Mouse (Mus musculus): ENCODE data around the gene Timeless. TPM values are rescaled to one million over a fixed set of nuclear protein-coding genes. Genes with fewer than 3 reads are reported as not detected.

The Timeless gene
- polyA plus RNA-seq, 1 experiment from 2014 or later, result 135 TPM

DNA sequence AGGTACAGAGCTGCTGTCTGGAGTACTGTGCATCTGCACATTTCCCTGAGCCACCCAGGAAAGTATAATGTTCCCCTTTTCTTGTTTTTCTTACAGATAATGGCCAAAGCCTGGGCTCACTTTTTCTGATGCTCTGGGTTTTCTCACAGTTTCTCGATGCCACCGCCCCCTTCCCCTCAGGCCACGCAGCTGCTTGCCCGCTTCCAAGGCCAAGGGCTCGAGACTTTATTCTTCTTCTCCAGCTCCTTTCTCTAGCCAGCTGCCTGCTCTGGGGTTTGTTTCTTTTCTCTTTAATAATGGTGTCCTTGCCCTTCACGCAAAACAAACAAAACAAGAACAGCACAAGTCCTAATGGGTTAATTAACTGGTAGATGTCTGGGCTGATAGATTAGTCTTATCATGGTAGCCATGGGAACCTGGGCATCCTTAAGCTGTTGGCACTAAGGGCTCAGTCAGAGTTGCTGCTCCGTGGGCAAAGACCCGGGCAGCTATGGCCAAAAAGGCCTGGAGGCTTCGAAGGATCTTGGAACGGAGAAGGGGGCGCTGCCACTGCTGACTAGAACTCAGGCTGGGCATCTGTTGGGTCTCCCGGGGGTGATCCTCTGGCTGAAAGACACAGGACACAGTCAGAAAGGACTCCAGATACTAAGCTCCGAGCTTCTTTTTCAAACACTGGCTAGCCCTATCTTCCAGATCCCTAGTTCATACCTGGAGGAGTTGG, 64.7 kb downstream of the Timeless start:
- no peaks in the 10 kb centered on the region for H3K4me1 ChIP-seq

DNA sequence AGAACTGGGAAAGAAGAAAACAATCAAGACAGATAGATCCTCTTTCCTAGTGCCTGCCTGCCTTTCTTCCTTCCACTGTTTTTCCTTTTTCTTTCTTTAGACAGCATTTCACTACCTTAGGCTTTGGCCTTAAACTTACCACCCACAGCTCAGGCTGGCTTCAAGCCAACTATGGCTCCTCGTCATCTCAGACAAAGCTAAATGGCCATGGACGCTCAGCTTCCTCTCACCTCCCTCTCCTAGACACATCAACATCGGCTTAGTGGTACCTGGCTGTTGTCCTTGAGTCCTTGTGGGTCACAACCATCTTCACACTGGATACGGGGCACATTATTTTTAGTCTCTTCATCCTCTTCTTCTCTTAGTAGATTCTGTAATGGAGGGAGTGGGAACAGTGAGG, 65.4 kb downstream of the Timeless start:
- no peak overlapping the region for H3K4me3 ChIP-seq
- no peaks in the 10 kb centered on the region for H3K9me3 ChIP-seq (replicated peaks)
- no peaks in the 10 kb centered on the region for H3K27me3 ChIP-seq (ENCODE audit: low read depth, poor library complexity, severe bottlenecking)
- no peak for DNase-seq (ENCODE audit: low spot score)
- peaks cover 4% of the 10 kb centered on the region for H3K36me3 ChIP-seq
- H3K27ac ChIP-seq, result no peak overlapping the region
- H3K4me1 ChIP-seq, result peaks cover 2% of the 10 kb centered on the region
- 87% methylated on average over 4 of the region's 4 CpGs for WGBS

More for the DNA sequence above, 64.7 kb downstream of the Timeless start:
- Histone ChIP-seq H3K9me3 (replicated peaks) (no peaks in the 10 kb centered on the region), H3K27ac (no peak overlapping the region), H3K27me3 (ENCODE audit: low read depth, poor library complexity, severe bottlenecking) (no peaks in the 10 kb centered on the region), H3K4me3 (no peak overlapping the region), H3K36me3 (peaks cover 10% of the 10 kb centered on the region)
- 82% methylated on average over 13 of the region's 13 CpGs for WGBS
- DNase-seq (ENCODE audit: low spot score), result no peak

DNA sequence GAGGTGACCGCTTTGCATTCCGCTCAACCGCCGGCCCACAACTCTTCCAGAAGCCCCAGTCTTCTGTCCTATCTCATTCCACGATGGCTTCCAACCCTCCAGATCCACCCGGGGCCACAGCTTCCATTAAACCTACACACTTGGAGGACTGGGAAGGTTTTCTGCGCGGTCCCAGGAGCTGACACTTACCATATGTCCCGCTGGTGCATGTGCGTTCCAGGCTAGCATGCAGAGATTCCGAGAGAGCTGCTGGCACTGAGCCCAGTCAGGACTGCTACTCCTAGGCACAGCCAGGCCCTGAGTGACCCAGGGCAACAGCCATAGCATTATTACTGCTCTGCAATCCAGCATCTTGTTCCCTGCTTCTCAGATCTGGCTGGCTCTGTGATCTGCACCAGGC, 65.8 kb downstream of the Timeless start:
- no peak overlapping the region for H3K27ac ChIP-seq
- 0 out of 2 replicates have a peak, but pooled peaks cover under 1% of the 10 kb centered on the region for H3K36me3 ChIP-seq

DNA sequence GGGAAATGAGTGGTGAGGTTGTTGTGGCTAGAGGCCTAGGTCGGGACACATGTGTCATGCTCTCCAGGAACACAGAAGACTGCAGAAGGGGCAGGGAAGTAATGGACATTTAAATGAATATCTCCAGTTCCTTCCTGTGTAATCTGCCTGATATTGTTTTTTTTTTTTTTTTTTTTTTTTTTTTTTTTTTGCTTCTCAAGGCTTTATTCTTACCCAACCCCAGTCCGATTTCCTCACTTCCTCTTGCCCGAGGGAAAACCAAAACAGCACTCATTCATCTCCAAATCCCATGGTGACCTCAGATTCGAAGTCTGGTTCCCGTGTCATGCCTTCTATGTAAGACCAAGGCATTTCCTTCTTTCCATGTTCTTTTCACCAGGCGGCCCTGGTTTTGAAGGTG, 66.4 kb downstream of the Timeless start:
- no peaks in the 10 kb centered on the region for H3K9me3 ChIP-seq (replicated peaks)
- no peaks in the 10 kb centered on the region for H3K36me3 ChIP-seq
- no peak overlapping the region for H3K27ac ChIP-seq
- no peak overlapping the region for H3K4me3 ChIP-seq
- 86% methylated on average over 6 of the region's 6 CpGs for WGBS
- peaks cover 6% of the 10 kb centered on the region for H3K4me1 ChIP-seq
- no peak for DNase-seq (ENCODE audit: low spot score)
- no peaks in the 10 kb centered on the region for H3K27me3 ChIP-seq (ENCODE audit: low read depth, poor library complexity, severe bottlenecking)

More for the DNA sequence above, 65.8 kb downstream of the Timeless start:
- no peaks in the 10 kb centered on the region for H3K27me3 ChIP-seq (ENCODE audit: low read depth, poor library complexity, severe bottlenecking)
- peaks cover 6% of the 10 kb centered on the region for H3K4me1 ChIP-seq
- no peak for DNase-seq (ENCODE audit: low spot score)
- WGBS, result 85% methylated on average over 11 of the region's 11 CpGs
- no peaks in the 10 kb centered on the region for H3K9me3 ChIP-seq (replicated peaks)
- no peak overlapping the region for H3K4me3 ChIP-seq

DNA sequence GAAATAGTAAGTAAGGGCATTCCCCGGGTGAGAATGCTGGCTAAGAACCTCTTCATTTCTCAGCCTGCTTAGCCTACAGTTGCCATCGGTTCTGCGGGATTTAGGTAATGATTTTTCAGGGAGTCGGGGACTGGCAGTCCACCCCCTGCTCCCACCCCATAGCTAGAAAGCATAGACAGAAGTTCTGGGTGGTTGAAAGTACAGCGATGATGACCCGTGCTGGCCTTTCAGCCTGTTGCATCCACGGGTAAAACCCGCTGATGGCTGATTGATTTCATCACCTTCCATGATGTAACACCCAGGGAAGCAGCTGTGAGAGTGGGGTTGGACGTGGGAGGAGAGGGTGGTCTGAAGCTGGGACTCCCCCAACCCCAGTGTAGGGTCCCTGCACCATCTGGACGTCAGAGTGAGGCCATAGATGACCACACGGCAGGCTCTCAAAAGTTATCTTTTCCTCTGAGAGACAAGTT, 66.9 kb downstream of the Timeless start, which contains the start of gene Il23a:
Il23a (minus strand) TSS at position 51 of the 470 bp plus-strand sequence.
- 85% methylated on average over 11 of the region's 11 CpGs for WGBS
- no peaks in the 10 kb centered on the region for H3K36me3 ChIP-seq
- H3K4me1 ChIP-seq, result peaks cover 8% of the 10 kb centered on the region
- no peak within 1 kb of the TSS for H3K27ac ChIP-seq
- no peaks in the 10 kb centered on the region for H3K27me3 ChIP-seq (ENCODE audit: low read depth, poor library complexity, severe bottlenecking)
- H3K9me3 ChIP-seq (replicated peaks), result no peaks in the 10 kb centered on the region
- no peak for DNase-seq (ENCODE audit: low spot score)
- H3K4me3 ChIP-seq, result no peak within 1 kb of the TSS

DNA sequence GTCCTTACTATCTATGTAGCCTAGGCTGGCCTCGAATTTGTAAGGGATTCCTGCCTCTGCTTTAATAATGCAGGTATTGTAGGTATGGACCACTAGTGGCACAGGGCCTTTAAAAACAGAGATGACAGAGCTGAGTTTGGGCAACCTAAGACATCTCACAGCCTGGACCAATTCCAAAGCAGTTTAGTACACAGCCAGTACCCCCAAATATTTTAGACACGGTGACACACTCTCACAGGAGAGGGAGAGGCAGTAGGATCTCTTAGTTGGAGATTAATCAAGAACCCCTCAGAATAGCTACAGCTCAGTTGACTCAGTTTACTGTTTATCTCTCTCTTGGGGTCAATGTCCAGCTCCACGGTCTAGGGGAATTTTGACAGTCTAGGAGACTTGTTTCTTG, 70.5 kb downstream of the Timeless start:
- no peaks in the 10 kb centered on the region for H3K9me3 ChIP-seq (replicated peaks)
- H3K4me3 ChIP-seq, result peak overlapping the region; percentile 66
- H3K27ac ChIP-seq, result peak overlapping the region; percentile 94
- no peaks in the 10 kb centered on the region for H3K27me3 ChIP-seq (ENCODE audit: low read depth, poor library complexity, severe bottlenecking)
- H3K36me3 ChIP-seq, result peaks cover 10% of the 10 kb centered on the region
- no peak for DNase-seq (ENCODE audit: low spot score)
- 47% methylated on average over 3 of the region's 3 CpGs for WGBS
- peaks cover 17% of the 10 kb centered on the region for H3K4me1 ChIP-seq

Other genes with a start within 250 kb of the Timeless start
- not detected in 2 replicates for gene Hsd17b6, start 224.5 kb upstream of the Timeless start, polyA plus RNA-seq (2016; fragmentation: Nextera tagmentation; extraction: Ambion mirVana)
- 99.0 and 109 TPM in 2 replicates for gene Prim1, start 216.9 kb upstream of the Timeless start, polyA plus RNA-seq (2016; fragmentation: Nextera tagmentation; extraction: Ambion mirVana)
- 898 and 1,037 TPM in 2 replicates for gene Naca, start 196.5 kb upstream of the Timeless start, polyA plus RNA-seq (2016; fragmentation: Nextera tagmentation; extraction: Ambion mirVana)
- gene Ptges3, start 173.1 kb upstream of the Timeless start, polyA plus RNA-seq (2016; fragmentation: Nextera tagmentation; extraction: Ambion mirVana), result 668 and 708 TPM in 2 replicates
- gene Atp5b, start 148.8 kb upstream of the Timeless start, polyA plus RNA-seq (2016; fragmentation: Nextera tagmentation; extraction: Ambion mirVana), result 2,336 and 2,543 TPM in 2 replicates
- 12.3 and 14.4 TPM in 2 replicates for gene Baz2a, start 140.5 kb upstream of the Timeless start, polyA plus RNA-seq (2016; fragmentation: Nextera tagmentation; extraction: Ambion mirVana)
- gene Rbms2, start 51.8 kb upstream of the Timeless start, polyA plus RNA-seq (2016; fragmentation: Nextera tagmentation; extraction: Ambion mirVana), result 26.4 and 32.5 TPM in 2 replicates
- gene Gls2, start 37.6 kb upstream of the Timeless start, polyA plus RNA-seq (2016; fragmentation: Nextera tagmentation; extraction: Ambion mirVana), result 1.7 and 1.9 TPM in 2 replicates
- 33.3 and 34.4 TPM in 2 replicates for gene Spryd4, start 20.3 kb upstream of the Timeless start, polyA plus RNA-seq (2016; fragmentation: Nextera tagmentation; extraction: Ambion mirVana)
- gene Mip, start 6.2 kb upstream of the Timeless start, polyA plus RNA-seq (2016; fragmentation: Nextera tagmentation; extraction: Ambion mirVana), result 0.08 and 0.33 TPM in 2 replicates
- gene Apon, start 22.0 kb downstream of the Timeless start, polyA plus RNA-seq (2016; fragmentation: Nextera tagmentation; extraction: Ambion mirVana), result 0.87 and 0.90 TPM in 2 replicates
- not detected in 2 replicates for gene Apof, start 36.6 kb downstream of the Timeless start, polyA plus RNA-seq (2016; fragmentation: Nextera tagmentation; extraction: Ambion mirVana)
- gene Stat2, start 38.5 kb downstream of the Timeless start, polyA plus RNA-seq (2016; fragmentation: Nextera tagmentation; extraction: Ambion mirVana), result 9.3 and 11.5 TPM in 2 replicates
- gene Il23a, start 66.7 kb downstream of the Timeless start, polyA plus RNA-seq (2016; fragmentation: Nextera tagmentation; extraction: Ambion mirVana), result not detected in 2 replicates
- gene Pan2, start 71.3 kb downstream of the Timeless start, polyA plus RNA-seq (2016; fragmentation: Nextera tagmentation; extraction: Ambion mirVana), result 37.2 and 41.8 TPM in 2 replicates
- 313 and 334 TPM in 2 replicates for gene Cnpy2, start 90.4 kb downstream of the Timeless start, polyA plus RNA-seq (2016; fragmentation: Nextera tagmentation; extraction: Ambion mirVana)
- gene Cs, start 105.7 kb downstream of the Timeless start, polyA plus RNA-seq (2016; fragmentation: Nextera tagmentation; extraction: Ambion mirVana), result 248 and 251 TPM in 2 replicates
- gene Coq10a, start 136.9 kb downstream of the Timeless start, polyA plus RNA-seq (2016; fragmentation: Nextera tagmentation; extraction: Ambion mirVana), result 5.6 and 9.1 TPM in 2 replicates
- 15.9 and 16.5 TPM in 2 replicates for gene Ankrd52, start 145.1 kb downstream of the Timeless start, polyA plus RNA-seq (2016; fragmentation: Nextera tagmentation; extraction: Ambion mirVana)
- gene Slc39a5, start 169.2 kb downstream of the Timeless start, polyA plus RNA-seq (2016; fragmentation: Nextera tagmentation; extraction: Ambion mirVana), result 0.21 TPM in 1 of 2 replicates, not detected in the other
- 98.7 and 133 TPM in 2 replicates for gene Nabp2, start 179.4 kb downstream of the Timeless start, polyA plus RNA-seq (2016; fragmentation: Nextera tagmentation; extraction: Ambion mirVana)
- 41.9 and 43.6 TPM in 2 replicates for gene Rnf41, start 179.6 kb downstream of the Timeless start, polyA plus RNA-seq (2016; fragmentation: Nextera tagmentation; extraction: Ambion mirVana)
- gene Smarcc2, start 227.2 kb downstream of the Timeless start, polyA plus RNA-seq (2016; fragmentation: Nextera tagmentation; extraction: Ambion mirVana), result 64.2 and 91.3 TPM in 2 replicates

All from limb, embryonic 10.5 days (tissue).